Mouse (Mus musculus) forebrain, embryonic 15.5 days (tissue): Measurements from ENCODE around the gene Zzef1. TPM values are rescaled to one million over a fixed set of nuclear protein-coding genes. Genes with fewer than 3 reads are reported as not detected.

Experiments used
- ATAC-seq: fragments of 200-750 bp; cut with Nextera tagmentation; replicated peaks from 2 replicates; pipeline ENCODE4 v1.8.0; 2017; ENCODE audit warnings: mild to moderate bottlenecking, moderate TSS enrichment, moderate library complexity
- H3K27ac ChIP-seq: fragments of 300-500 bp; sonication (generic); replicated peaks from 2 replicates; pipeline ENCODE4 v1.5.1; 2015; ENCODE audit warnings: mild to moderate bottlenecking, inconsistent platforms
- H3K27me3 ChIP-seq: fragments of 300-500 bp; sonication (generic); 2 replicates; pipeline ENCODE4 v1.6.1; 2015; ENCODE audit warnings: inconsistent platforms
- H3K36me3 ChIP-seq: fragments of 300-500 bp; sonication (generic); 2 replicates; pipeline ENCODE4 v1.6.1; 2015; ENCODE audit warnings: mild to moderate bottlenecking, inconsistent platforms
- H3K4me1 ChIP-seq: fragments of 300-500 bp; sonication (generic); 2 replicates; pipeline ENCODE4 v1.6.1; 2015; ENCODE audit warnings: inconsistent platforms
- H3K4me2 ChIP-seq: fragments of 300-500 bp; sonication (generic); replicated peaks from 2 replicates; pipeline ENCODE4 v1.6.1; 2015; ENCODE audit warnings: mild to moderate bottlenecking, inconsistent platforms
- H3K4me3 ChIP-seq: fragments of 300-500 bp; sonication (generic); 2 replicates; pipeline ENCODE4 v1.5.1; 2015; ENCODE audit warnings: mild to moderate bottlenecking, inconsistent platforms
- H3K9ac ChIP-seq: fragments of 300-500 bp; sonication (generic); replicated peaks from 2 replicates; pipeline ENCODE4 v1.6.1; 2015; ENCODE audit warnings: mild to moderate bottlenecking, inconsistent platforms
- H3K9me3 ChIP-seq: fragments of 300-500 bp; sonication (generic); 2 replicates; pipeline ENCODE4 v1.6.1; 2016; ENCODE audit warnings: inconsistent platforms
- WGBS: fragments of 180-500 bp; shearing (Covaris S2); methylation state at CpG from one replicate; pipeline ENCODE4 v1.1.7; 2015; ENCODE audit warnings: mixed read lengths; 5-methylcytosine and 5-hydroxymethylcytosine counted together
- polyA plus RNA-seq: library from polyadenylated mRNA; unstranded; fragments of >200 nt; fragmentation: Nextera tagmentation; extraction: Ambion mirVana; gene quantifications from 2 replicates; pipeline ENCODE4 v1.2.1, GENCODE M21; 2015

The Zzef1 gene
- polyA plus RNA-seq, 1 experiment from 2014 or later = 14.2 TPM

GRCm38 (mm10) chr11:72925067-72925466, 129.0 kb downstream of the Zzef1 start:
- WGBS = 69% methylated on average over 2 of the region's 2 CpGs
- H3K36me3 ChIP-seq = peaks cover 51% of the 10 kb centered on the region
- H3K27ac ChIP-seq = no peak overlapping the region
- H3K4me3 ChIP-seq = no peak overlapping the region
- H3K9me3 ChIP-seq = no peaks in the 10 kb centered on the region
- no peak overlapping the region for H3K9ac ChIP-seq
- H3K27me3 ChIP-seq = no peaks in the 10 kb centered on the region
- no peak for ATAC-seq
- H3K4me1 ChIP-seq = no peaks in the 10 kb centered on the region
- no peak overlapping the region for H3K4me2 ChIP-seq

GRCm38 (mm10) chr11:72926226-72926890, 130.3 kb downstream of the Zzef1 start:
- H3K27ac ChIP-seq = no peak overlapping the region
- H3K4me3 ChIP-seq = no peak overlapping the region
- no peak overlapping the region for H3K9ac ChIP-seq
- H3K27me3 ChIP-seq = no peaks in the 10 kb centered on the region
- no peaks in the 10 kb centered on the region for H3K9me3 ChIP-seq
- H3K36me3 ChIP-seq = peaks cover 38% of the 10 kb centered on the region
- no peak for ATAC-seq
- 53% methylated on average over 13 of the region's 13 CpGs for WGBS
- no peaks in the 10 kb centered on the region for H3K4me1 ChIP-seq
- H3K4me2 ChIP-seq = no peak overlapping the region

- WGBS = 55% methylated on average over 2 of the region's 2 CpGs
- H3K4me1 ChIP-seq = no peaks in the 10 kb centered on the region
- H3K4me3 ChIP-seq = no peak overlapping the region
- H3K27me3 ChIP-seq = no peaks in the 10 kb centered on the region
- H3K9ac ChIP-seq = no peak overlapping the region
- H3K36me3 ChIP-seq = peaks cover 24% of the 10 kb centered on the region; the same call in 1 of the 2 replicates
- ATAC-seq = no peak
- H3K9me3 ChIP-seq = no peaks in the 10 kb centered on the region
- H3K4me2 ChIP-seq = no peak overlapping the region
- no peak overlapping the region for H3K27ac ChIP-seq
Measured at GRCm38 (mm10) chr11:72928516-72928915, 132.5 kb downstream of the Zzef1 start.

- Histone ChIP-seq H3K36me3 (no peaks in the 10 kb centered on the region), H3K9ac (0 out of 2 replicates have a peak overlapping the region, but pooled peaks have one; percentile 9), H3K9me3 (no peaks in the 10 kb centered on the region), H3K4me3 (peak overlapping the region; percentile 37), H3K27me3 (no peaks in the 10 kb centered on the region), H3K4me1 (0 out of 2 replicates have a peak, but pooled peaks cover 7% of the 10 kb centered on the region), H3K4me2 (peak overlapping the region; percentile 28), H3K27ac (no peak overlapping the region)
- 0 out of 2 replicates have a peak, but pooled peaks have one; percentile 46 for ATAC-seq
- 30% methylated on average over 20 of the region's 20 CpGs for WGBS
Measured at GRCm38 (mm10) chr11:72940208-72941143, 144.4 kb downstream of the Zzef1 start.

GRCm38 (mm10) chr11:72944996-72945793, 149.2 kb downstream of the Zzef1 start:
- 70% methylated on average over 7 of the region's 7 CpGs for WGBS
- ATAC-seq = no peak
- Histone ChIP-seq H3K9ac (no peak overlapping the region), H3K27ac (no peak overlapping the region), H3K4me3 (no peak overlapping the region), H3K4me2 (no peak overlapping the region), H3K9me3 (no peaks in the 10 kb centered on the region), H3K4me1 (0 out of 2 replicates have a peak, but pooled peaks cover 6% of the 10 kb centered on the region), H3K27me3 (no peaks in the 10 kb centered on the region), H3K36me3 (no peaks in the 10 kb centered on the region)

- 70% methylated on average over 6 of the region's 6 CpGs for WGBS
Measured at GRCm38 (mm10) chr11:72945875-72946559, 150.0 kb downstream of the Zzef1 start.

GRCm38 (mm10) chr11:72946560-72947119, 150.6 kb downstream of the Zzef1 start:
- Histone ChIP-seq H3K36me3 (no peaks in the 10 kb centered on the region), H3K4me2 (no peak overlapping the region), H3K4me3 (no peak overlapping the region), H3K27me3 (no peaks in the 10 kb centered on the region), H3K9ac (no peak overlapping the region), H3K27ac (no peak overlapping the region), H3K9me3 (no peaks in the 10 kb centered on the region), H3K4me1 (no peaks in the 10 kb centered on the region)
- no peak for ATAC-seq
- WGBS = 52% methylated on average over 6 of the region's 6 CpGs

More at GRCm38 (mm10) chr11:72945875-72946559, 150.0 kb downstream of the Zzef1 start:
- H3K36me3 ChIP-seq = no peaks in the 10 kb centered on the region
- H3K27ac ChIP-seq = no peak overlapping the region
- H3K27me3 ChIP-seq = no peaks in the 10 kb centered on the region
- no peaks in the 10 kb centered on the region for H3K9me3 ChIP-seq
- H3K4me2 ChIP-seq = no peak overlapping the region
- no peak overlapping the region for H3K4me3 ChIP-seq
- no peak for ATAC-seq
- no peak overlapping the region for H3K9ac ChIP-seq
- H3K4me1 ChIP-seq = no peaks in the 10 kb centered on the region

- Histone ChIP-seq H3K36me3 (no peaks in the 10 kb centered on the region), H3K27me3 (no peaks in the 10 kb centered on the region), H3K27ac (no peak overlapping the region), H3K4me3 (no peak overlapping the region), H3K4me2 (no peak overlapping the region), H3K9me3 (no peaks in the 10 kb centered on the region), H3K9ac (no peak overlapping the region), H3K4me1 (no peaks in the 10 kb centered on the region)
- ATAC-seq = no peak
- 55% methylated on average over 11 of the region's 11 CpGs for WGBS
Measured at GRCm38 (mm10) chr11:72947840-72948239, 151.8 kb downstream of the Zzef1 start.

- H3K4me2 ChIP-seq = no peak overlapping the region
- no peak overlapping the region for H3K27ac ChIP-seq
- H3K9ac ChIP-seq = no peak overlapping the region
- 76% methylated on average over 7 of the region's 7 CpGs for WGBS
- no peaks in the 10 kb centered on the region for H3K27me3 ChIP-seq
- no peaks in the 10 kb centered on the region for H3K36me3 ChIP-seq
- ATAC-seq = no peak
- no peak overlapping the region for H3K4me3 ChIP-seq
- no peaks in the 10 kb centered on the region for H3K9me3 ChIP-seq
- H3K4me1 ChIP-seq = no peaks in the 10 kb centered on the region
Measured at GRCm38 (mm10) chr11:72948254-72948653, 152.2 kb downstream of the Zzef1 start.

GRCm38 (mm10) chr11:72951137-72952000, 155.3 kb downstream of the Zzef1 start:
- Histone ChIP-seq H3K36me3 (no peaks in the 10 kb centered on the region), H3K4me2 (no peak overlapping the region), H3K9ac (no peak overlapping the region), H3K27ac (no peak overlapping the region), H3K4me1 (no peaks in the 10 kb centered on the region), H3K9me3 (no peaks in the 10 kb centered on the region), H3K27me3 (no peaks in the 10 kb centered on the region), H3K4me3 (no peak overlapping the region)
- ATAC-seq = no peak
- WGBS = 77% methylated on average over 22 of the region's 22 CpGs
